ENCODE assay signal across 22 mouse cellular contexts in genomic region chr5:33841331-33841730, GRCm38 (mm10). TPM values are rescaled to one million over a fixed set of nuclear protein-coding genes. Genes with fewer than 3 reads are reported as not detected.
DNase-seq lines count a peak whose midpoint lies in the region; ATAC-seq and TF ChIP-seq lines count a peak whose summit lies in the region.
"Had no signal": no experiment of that assay in that cellular context is flagged by ENCODE, and none has a peak within 500 bp of the region (broad histone marks: within the 10 kb centered on the region; RNA-seq: fewer than 3 reads in every experiment).

No protein-coding gene starts in this region.

- no peak overlapping the region for H3K9ac ChIP-seq in liver, adult 2 months (ENCODE audit: low read depth, low read length)
- no peak overlapping the region for H3K9ac ChIP-seq in liver, embryonic 12.5 days
- H3K9ac ChIP-seq in CH12.LX (ENCODE audit: insufficient read depth, low read depth) (no peak overlapping the region), MEL (ENCODE audit: control insufficient read depth, low read depth, low read length, poor library complexity, severe bottlenecking) (no peak overlapping the region)

- TF ChIP-seq RAD21 in CH12.LX (IDR thresholded peaks at IDR 0.05; ENCODE audit: low read depth, low read length) (no peak), MEL (IDR thresholded peaks at IDR 0.05; ENCODE audit: low read depth, low read length) (no peak)

- no peak for TF ChIP-seq EP300 in CH12.LX (IDR thresholded peaks at IDR 0.05; ENCODE audit: low read length)
- no peak for TF ChIP-seq EP300 in MEL (IDR thresholded peaks at IDR 0.05; ENCODE audit: low read depth in 1 of 2, low read length in 2 of 2)

- no peaks in the 10 kb centered on the region for H3K9me3 ChIP-seq in liver, embryonic 12.5 days (replicated peaks)
- H3K9me3 ChIP-seq in CH12.LX (replicated peaks; ENCODE audit: low read length) (no peaks in the 10 kb centered on the region), MEL (replicated peaks; ENCODE audit: insufficient read depth, low read length) (no peaks in the 10 kb centered on the region)
- H3K9me3 ChIP-seq: G1E had no signal

- dilution Hi-C loops in CH12.LX (cut with MboI; ENCODE audit: extremely low pct_ligation_motif_present, extremely low pct_unique_long_range_greater_than_20kb, low sequenced_read_pairs): no loop called here

- H3K79me2 ChIP-seq in liver, adult 2 months (ENCODE audit: control insufficient read depth, insufficient read depth, low read length): peaks cover 3% of the 10 kb centered on the region; the same call in 1 of the 2 replicates
- peaks cover 43% of the 10 kb centered on the region for H3K79me2 ChIP-seq in CH12.LX (replicated peaks; ENCODE audit: control insufficient read depth, extremely low read depth, insufficient read depth, poor library complexity, severe bottlenecking)
- H3K79me2 ChIP-seq in MEL (ENCODE audit: control insufficient read depth, insufficient read depth, low read length, poor library complexity): peaks cover 18% of the 10 kb centered on the region

- peaks cover 2% of the 10 kb centered on the region; the same call in 1 of the 2 replicates for H3K4me1 ChIP-seq in liver, adult 2 months (ENCODE audit: control insufficient read depth, insufficient read depth, low read length)
- H3K4me1 ChIP-seq in liver, embryonic 12.5 days: peaks cover 10% of the 10 kb centered on the region; the same call in 1 of the 2 replicates
- H3K4me1 ChIP-seq in CH12.LX (ENCODE audit: control insufficient read depth in 1 of 2, insufficient read depth in 2 of 2) (peaks cover 0 to 25% of the 10 kb centered on the region in 2 experiments; a peak in 2 of 4 replicates), MEL (ENCODE audit: control insufficient read depth in 1 of 2, insufficient read depth in 2 of 2, low read length in 2 of 2) (peaks cover 0 to 6% of the 10 kb centered on the region in 2 experiments; a peak in 1 of 4 replicates)

- ATAC-seq in liver, embryonic 12.5 days: no peak
- ATAC-seq: activated CD4-positive, CD25-positive, alpha-beta regulatory T cell, adult 4 months; CD4-positive, CD25-positive, alpha-beta regulatory T cell, adult 4 months; Patski had no signal

- H3K36me3 ChIP-seq in liver, adult 2 months (ENCODE audit: control insufficient read depth, insufficient read depth, low read length): peaks cover 4% of the 10 kb centered on the region
- H3K36me3 ChIP-seq in liver, embryonic 12.5 days: peaks cover 76% of the 10 kb centered on the region
- H3K36me3 ChIP-seq in CH12.LX (replicated peaks in 1 of 2; ENCODE audit: control insufficient read depth in 1 of 2, insufficient read depth in 1 of 2, low read length in 1 of 2) (peaks cover 4 to 62% of the 10 kb centered on the region in 2 experiments), MEL (ENCODE audit: control insufficient read depth in 1 of 2, insufficient read depth in 2 of 2, low read length in 2 of 2) (peaks cover 22 to 36% of the 10 kb centered on the region in 2 experiments)

- in situ Hi-C loops in CH12.LX (cut with MboI; ENCODE audit: low pct_ligation_motif_present, low pct_unique_long_range_greater_than_20kb, low sequenced_read_pairs): no loop called here

- H3K27me3 ChIP-seq in liver, adult 2 months (ENCODE audit: control insufficient read depth, insufficient read depth, low read length): no peaks in the 10 kb centered on the region
- no peaks in the 10 kb centered on the region for H3K27me3 ChIP-seq in liver, embryonic 12.5 days (replicated peaks)
- H3K27me3 ChIP-seq in CH12.LX (replicated peaks) (no peaks in the 10 kb centered on the region), MEL (ENCODE audit: control insufficient read depth in 1 of 2, insufficient read depth in 2 of 2, low read length in 2 of 2) (no peaks in the 10 kb centered on the region)
- H3K27me3 ChIP-seq: Patski had no signal

- TF ChIP-seq CTCF in liver, adult 2 months (IDR thresholded peaks at IDR 0.05; ENCODE audit: low read depth, low read length): no peak
- TF ChIP-seq CTCF in CH12.LX (conservative IDR thresholded peaks at IDR 0.05 in 1 of 2, IDR thresholded peaks at IDR 0.05 in 1 of 2; ENCODE audit: low read depth in 2 of 2, low read length in 2 of 2): no peak
- TF ChIP-seq CTCF in MEL (IDR thresholded peaks at IDR 0.05 in 2 of 3, conservative IDR thresholded peaks at IDR 0.05 in 1 of 3; ENCODE audit: control insufficient read depth in 1 of 3, insufficient read depth in 1 of 3, low read depth in 2 of 3, low read length in 3 of 3, poor library complexity in 1 of 3, severe bottlenecking in 1 of 3): no peak

- H3K27ac ChIP-seq in liver, adult 2 months (replicated peaks; ENCODE audit: insufficient read depth, low read depth, low read length): no peak overlapping the region
- H3K27ac ChIP-seq in liver, embryonic 12.5 days: no peak overlapping the region
- H3K27ac ChIP-seq in CH12.LX (ENCODE audit: insufficient read depth, low read depth): no peak overlapping the region
- H3K27ac ChIP-seq in MEL (ENCODE audit: control insufficient read depth, low read depth, low read length): no peak overlapping the region

- WGBS in liver, adult 2 months: 86% methylated on average over 1 of the region's 1 CpGs
- WGBS in liver, embryonic 12.5 days (ENCODE audit: insufficient replicate concordance): 82% methylated on average over 1 of the region's 1 CpGs

- peak; percentile 62 for DNase-seq in liver, adult 2 months (ENCODE audit: extremely low read depth, low read depth, low spot score)
- DNase-seq in CH12.LX (ENCODE audit: extremely low read depth) (no peak), MEL (ENCODE audit: low read depth, low spot score) (no peak)
- no peak for DNase-seq in urinary bladder, postnatal 10 days (ENCODE audit: low spot score)
- no peak for DNase-seq in layer of hippocampus, postnatal 36 days
- DNase-seq: adrenal gland, adult 2 months; adrenal gland, adult 8-10 months; adrenal gland, postnatal 10 days; adrenal gland, postnatal 14 days; adrenal gland, postnatal 25 days; adrenal gland, postnatal 36 days; B cell, adult 2 months; cerebellum, adult 11 months; cerebellum, adult 11-12 months; cerebellum, adult 18-20 months; cerebellum, adult 2 months; cerebellum, adult 8-10 months had no signal

- no peak overlapping the region for H3K4me3 ChIP-seq in liver, adult 2 months (ENCODE audit: insufficient read depth, low read depth, low read length)
- H3K4me3 ChIP-seq in liver, embryonic 12.5 days: no peak overlapping the region
- H3K4me3 ChIP-seq in CH12.LX (replicated peaks in 1 of 3; ENCODE audit: low read depth in 2 of 3, low read length in 2 of 3, poor library complexity in 1 of 3) (no peak overlapping the region), MEL (ENCODE audit: control insufficient read depth in 1 of 2, insufficient read depth in 1 of 2, low read depth in 2 of 2, low read length in 2 of 2) (no peak overlapping the region)

- no peak overlapping the region for H3K4me2 ChIP-seq in liver, embryonic 12.5 days
- no peak overlapping the region for H3K4me2 ChIP-seq in CH12.LX (ENCODE audit: insufficient read depth, low read depth, poor library complexity, severe bottlenecking)

- TF ChIP-seq POLR2A in liver, adult 2 months (IDR thresholded peaks at IDR 0.05; ENCODE audit: extremely low read depth, insufficient read depth, low read length): no peak
- TF ChIP-seq POLR2A in CH12.LX (IDR thresholded peaks at IDR 0.05; ENCODE audit: low read depth, low read length) (no peak), MEL (IDR thresholded peaks at IDR 0.05; ENCODE audit: control insufficient read depth in 1 of 2, insufficient read depth in 1 of 2, low read depth in 1 of 2, low read length in 2 of 2, poor library complexity in 1 of 2) (no peak)

TF ChIP-seq in CH12.LX, 34 proteins besides CTCF, POLR2A, EP300 and RAD21:
- TF ChIP-seq MAX (IDR thresholded peaks at IDR 0.05; ENCODE audit: low read length): no peak
- TF ChIP-seq ZNF384 (IDR thresholded peaks at IDR 0.05; ENCODE audit: low read depth, low read length): peak; percentile 65

TF ChIP-seq in MEL, 35 proteins besides CTCF, POLR2A, EP300 and RAD21:
- TF ChIP-seq USF1 (IDR thresholded peaks at IDR 0.05; ENCODE audit: low read depth, low read length) (no peak), JUND (IDR thresholded peaks at IDR 0.05; ENCODE audit: low read depth, low read length) (no peak), ZNF384 (IDR thresholded peaks at IDR 0.05; ENCODE audit: low read depth, low read length) (0 out of 2 replicates have a peak, but pooled peaks have one; percentile 51)

RNA-seq across cellular contexts. Expression of gene Nsd2, which starts 20.8 kb away (rescaled TPM):
- total RNA-seq in liver, adult 2 months (2014; rRNA removed): 8.8 and 9.3 TPM in 2 replicates
- 2.5 and 2.6 TPM in 2 replicates for polyA plus RNA-seq in liver, adult 2 months (2012; rRNA removed)
- polyA plus RNA-seq in liver, embryonic 12.5 days (2016; fragmentation: Nextera tagmentation; extraction: Ambion mirVana): 38.1 and 40.0 TPM in 2 replicates
- total RNA-seq in CH12.LX (2012; rRNA removed) (55.0 and 63.3 TPM in 2 replicates), CH12.LX (2014; rRNA removed) (39.8 and 43.7 TPM in 2 replicates), MEL (2012; rRNA removed) (82.5 and 102 TPM in 2 replicates)
- polyA plus RNA-seq in CH12.LX (2012; ENCODE audit: insufficient read length, low read depth) (47.2 and 49.9 TPM in 2 replicates), MEL (2012; ENCODE audit: insufficient read depth in 1 of 2, insufficient read length in 2 of 2, low read depth in 1 of 2, low replicate concordance in 2 of 2, missing spikeins in 1 of 2) (100 to 1,000 TPM; 116 to 233 TPM)
- 100 to 1,000 TPM; 125 to 135 TPM for total RNA-seq in layer of hippocampus, postnatal 36 days (2021)

RNA-seq across cellular contexts. Expression of gene Letm1, which starts 58.7 kb away (rescaled TPM):
- 17.9 and 19.0 TPM in 2 replicates for total RNA-seq in liver, adult 2 months (2014; rRNA removed)
- polyA plus RNA-seq in liver, adult 2 months (2012; rRNA removed): 48.5 and 66.4 TPM in 2 replicates
- 40.9 and 41.7 TPM in 2 replicates for polyA plus RNA-seq in liver, embryonic 12.5 days (2016; fragmentation: Nextera tagmentation; extraction: Ambion mirVana)
- total RNA-seq in CH12.LX (2012; rRNA removed) (21.8 and 25.7 TPM in 2 replicates), CH12.LX (2014; rRNA removed) (25.1 and 27.6 TPM in 2 replicates), MEL (2012; rRNA removed) (50.0 and 59.5 TPM in 2 replicates)
- polyA plus RNA-seq in CH12.LX (2012; ENCODE audit: insufficient read length, low read depth) (43.0 and 43.4 TPM in 2 replicates), MEL (2012; ENCODE audit: insufficient read depth in 1 of 2, insufficient read length in 2 of 2, low read depth in 1 of 2, low replicate concordance in 2 of 2, missing spikeins in 1 of 2) (100 to 1,000 TPM; 119 to 127 TPM)
- 10 to 100 TPM; 94.3 to 95.3 TPM for total RNA-seq in layer of hippocampus, postnatal 36 days (2021)
